Mouse (Mus musculus): Measurements from ENCODE around the gene Thy1. TPM values are rescaled to one million over a fixed set of nuclear protein-coding genes. Genes with fewer than 3 reads are reported as not detected.

The Thy1 gene
- total RNA-seq, 2 experiments from 2014 or later: 7.5 to 16.7 TPM

- no peak for ATAC-seq (ENCODE audit: poor library complexity, severe bottlenecking)
Measured at GRCm38 (mm10) chr9:44033317-44033716, 9.9 kb upstream of the Thy1 start.

- no peak for ATAC-seq (ENCODE audit: poor library complexity, severe bottlenecking)
Measured at GRCm38 (mm10) chr9:44033957-44034727, 9.0 kb upstream of the Thy1 start.

GRCm38 (mm10) chr9:44037106-44037505, 6.1 kb upstream of the Thy1 start:
- no peak for ATAC-seq (ENCODE audit: poor library complexity, severe bottlenecking)

- no peak for ATAC-seq (ENCODE audit: poor library complexity, severe bottlenecking)
Measured at GRCm38 (mm10) chr9:44041511-44042395, 1.4 kb upstream of the Thy1 start.

GRCm38 (mm10) chr9:44042396-44042680, 846 bp upstream of the Thy1 start:
- ATAC-seq (ENCODE audit: poor library complexity, severe bottlenecking): no peak

GRCm38 (mm10) chr9:44043708-44044425, 683 bp downstream of the Thy1 start:
- peak; percentile 78 for ATAC-seq (ENCODE audit: poor library complexity, severe bottlenecking)

- ATAC-seq (ENCODE audit: poor library complexity, severe bottlenecking): no peak
Measured at GRCm38 (mm10) chr9:44044426-44045157, 1.4 kb downstream of the Thy1 start.

- ATAC-seq (ENCODE audit: poor library complexity, severe bottlenecking): no peak
Measured at GRCm38 (mm10) chr9:44045158-44045883, 2.1 kb downstream of the Thy1 start.

- ATAC-seq (ENCODE audit: poor library complexity, severe bottlenecking): no peak
Measured at GRCm38 (mm10) chr9:44045884-44046272, 2.7 kb downstream of the Thy1 start.

- ATAC-seq (ENCODE audit: poor library complexity, severe bottlenecking): no peak
Measured at GRCm38 (mm10) chr9:44046426-44046825, 3.2 kb downstream of the Thy1 start.

- no peak for ATAC-seq (ENCODE audit: poor library complexity, severe bottlenecking)
Measured at GRCm38 (mm10) chr9:44047071-44047470, 3.9 kb downstream of the Thy1 start.

GRCm38 (mm10) chr9:44047571-44048490, 4.6 kb downstream of the Thy1 start:
- ATAC-seq (ENCODE audit: poor library complexity, severe bottlenecking): no peak

GRCm38 (mm10) chr9:44048541-44049380, 5.6 kb downstream of the Thy1 start:
- ATAC-seq (ENCODE audit: poor library complexity, severe bottlenecking): no peak

GRCm38 (mm10) chr9:44049381-44050165, 6.4 kb downstream of the Thy1 start:
- no peak for ATAC-seq (ENCODE audit: poor library complexity, severe bottlenecking)

GRCm38 (mm10) chr9:44052855-44053254, 9.7 kb downstream of the Thy1 start:
- no peak for ATAC-seq (ENCODE audit: poor library complexity, severe bottlenecking)

- ATAC-seq (ENCODE audit: poor library complexity, severe bottlenecking): no peak
Measured at GRCm38 (mm10) chr9:44053936-44054335, 10.8 kb downstream of the Thy1 start.

- no peak for ATAC-seq (ENCODE audit: poor library complexity, severe bottlenecking)
Measured at GRCm38 (mm10) chr9:44058606-44059005, 15.4 kb downstream of the Thy1 start.
